Mouse (Mus musculus) liver, adult 2 months (tissue): Measurements from ENCODE around the gene Polr2m. TPM values are rescaled to one million over a fixed set of nuclear protein-coding genes. Genes with fewer than 3 reads are reported as not detected.

Source experiments
- DNase-seq: peaks from one replicate; pipeline ENCODE4 v3.0.0-alpha.2; 2011; ENCODE audit warnings: low read depth, low spot score; ENCODE audit errors: extremely low read depth
- H3K27ac ChIP-seq: fragments of 200-500 bp; replicated peaks from 2 replicates; pipeline ENCODE4 v1.5.1; 2012; ENCODE audit warnings: low read depth, mild to moderate bottlenecking, control low read depth, inconsistent platforms, low read length; ENCODE audit not compliant: insufficient read depth
- H3K27me3 ChIP-seq: fragments of 200-500 bp; 2 replicates; pipeline ENCODE4 v1.6.1; 2012; ENCODE audit warnings: mild to moderate bottlenecking, moderate library complexity, low read length, inconsistent platforms; ENCODE audit not compliant: control insufficient read depth, insufficient read depth
- H3K36me3 ChIP-seq: fragments of 200-500 bp; 2 replicates; pipeline ENCODE4 v1.6.1; 2012; ENCODE audit warnings: low read length, inconsistent platforms; ENCODE audit not compliant: control insufficient read depth, insufficient read depth
- H3K4me1 ChIP-seq: fragments of 200-500 bp; 2 replicates; pipeline ENCODE4 v1.6.1; 2011; ENCODE audit warnings: low read length; ENCODE audit not compliant: control insufficient read depth, insufficient read depth
- H3K4me3 ChIP-seq: fragments of 200-500 bp; 2 replicates; pipeline ENCODE4 v1.5.1; 2011; ENCODE audit warnings: low read depth, mild to moderate bottlenecking, control low read depth, low read length, moderate library complexity; ENCODE audit not compliant: insufficient read depth
- H3K79me2 ChIP-seq: fragments of 200-500 bp; 2 replicates; pipeline ENCODE4 v1.6.1; 2012; ENCODE audit warnings: inconsistent platforms, mild to moderate bottlenecking, low read length, moderate library complexity; ENCODE audit not compliant: control insufficient read depth, insufficient read depth
- H3K9ac ChIP-seq: fragments of 200-500 bp; 2 replicates; pipeline ENCODE4 v1.6.1; 2012; ENCODE audit warnings: low read depth, mild to moderate bottlenecking, control low read depth, inconsistent platforms, low read length
- CTCF ChIP-seq: fragments of 200-500 bp; IDR thresholded peaks from 2 replicates; pipeline ENCODE4 v1.5.1; 2011; ENCODE audit warnings: low read depth, low read length, control low read depth
- POLR2A ChIP-seq: fragments of 200-500 bp; IDR thresholded peaks from 2 replicates; pipeline ENCODE4 v1.6.1; 2011; ENCODE audit warnings: low read length, control low read depth; ENCODE audit not compliant: insufficient read depth; ENCODE audit errors: extremely low read depth
- WGBS: fragments of 180-500 bp; shearing (Covaris S2); methylation state at CpG from one replicate; pipeline ENCODE4 v1.1.7; 2018; 5-methylcytosine and 5-hydroxymethylcytosine counted together
- polyA plus RNA-seq: library from polyadenylated mRNA; depleted of rRNA; stranded (reverse); fragments of >200 nt; gene quantifications from 2 replicates; pipeline ENCODE4 v1.2.3, GENCODE M21; 2012
- total RNA-seq: library from RNA; depleted of rRNA; stranded (reverse); fragments of >200 nt; gene quantifications from 2 replicates; pipeline ENCODE4 v1.2.3, GENCODE M21; 2014

Gene Polr2m
- total and polyA plus RNA-seq, 2 experiments, result 52.3 to 200 TPM

GRCm38 (mm10) chr9:71517487-71517886 is 31.8 kb upstream of the Polr2m start:
- no peak for TF ChIP-seq POLR2A
- TF ChIP-seq CTCF, result no peak
- H3K4me1 ChIP-seq, result no peaks in the 10 kb centered on the region
- H3K79me2 ChIP-seq, result no peaks in the 10 kb centered on the region
- no peaks in the 10 kb centered on the region for H3K36me3 ChIP-seq
- H3K27ac ChIP-seq, result no peak overlapping the region
- no peaks in the 10 kb centered on the region for H3K27me3 ChIP-seq
- 86% methylated on average over 4 of the region's 4 CpGs for WGBS
- H3K4me3 ChIP-seq, result no peak overlapping the region
- no peak overlapping the region for H3K9ac ChIP-seq
- DNase-seq, result no peak

GRCm38 (mm10) chr9:71515862-71516261 is 30.1 kb upstream of the Polr2m start:
- no peak overlapping the region for H3K9ac ChIP-seq
- H3K79me2 ChIP-seq, result no peaks in the 10 kb centered on the region
- TF ChIP-seq POLR2A (no peak), CTCF (no peak)
- H3K27me3 ChIP-seq, result no peaks in the 10 kb centered on the region
- no peaks in the 10 kb centered on the region for H3K4me1 ChIP-seq
- DNase-seq, result no peak
- H3K4me3 ChIP-seq, result no peak overlapping the region
- H3K27ac ChIP-seq, result no peak overlapping the region
- no peaks in the 10 kb centered on the region for H3K36me3 ChIP-seq
- 87% methylated on average over 4 of the region's 4 CpGs for WGBS

- Histone ChIP-seq H3K36me3 (no peaks in the 10 kb centered on the region), H3K4me3 (no peak overlapping the region), H3K79me2 (no peaks in the 10 kb centered on the region), H3K9ac (no peak overlapping the region), H3K4me1 (no peaks in the 10 kb centered on the region), H3K27ac (no peak overlapping the region), H3K27me3 (no peaks in the 10 kb centered on the region)
- TF ChIP-seq CTCF, result no peak
- no peak for TF ChIP-seq POLR2A
- WGBS, result 85% methylated on average over 4 of the region's 4 CpGs
- DNase-seq, result no peak
These were observed 27.8 kb upstream of the Polr2m start for GRCm38 (mm10) chr9:71513566-71513965.

- 87% methylated on average over 10 of the region's 10 CpGs for WGBS
- DNase-seq, result no peak
- TF ChIP-seq CTCF, result no peak
- no peak for TF ChIP-seq POLR2A
These were observed 27.2 kb upstream of the Polr2m start for GRCm38 (mm10) chr9:71512899-71513298.

GRCm38 (mm10) chr9:71498391-71499182 is 12.9 kb upstream of the Polr2m start:
- Histone ChIP-seq H3K36me3 (no peaks in the 10 kb centered on the region), H3K4me3 (no peak overlapping the region), H3K27ac (no peak overlapping the region), H3K4me1 (no peaks in the 10 kb centered on the region), H3K27me3 (no peaks in the 10 kb centered on the region), H3K9ac (no peak overlapping the region), H3K79me2 (no peaks in the 10 kb centered on the region)
- WGBS, result 80% methylated on average over 10 of the region's 10 CpGs
- no peak for DNase-seq
- TF ChIP-seq POLR2A, result no peak
- TF ChIP-seq CTCF, result no peak

More at GRCm38 (mm10) chr9:71512899-71513298, 27.2 kb upstream of the Polr2m start:
- Histone ChIP-seq H3K9ac (no peak overlapping the region), H3K4me3 (no peak overlapping the region), H3K27ac (no peak overlapping the region), H3K27me3 (no peaks in the 10 kb centered on the region), H3K4me1 (no peaks in the 10 kb centered on the region), H3K79me2 (no peaks in the 10 kb centered on the region), H3K36me3 (no peaks in the 10 kb centered on the region)

GRCm38 (mm10) chr9:71496637-71497036 is 10.9 kb upstream of the Polr2m start:
- DNase-seq, result no peak
- Histone ChIP-seq H3K36me3 (no peaks in the 10 kb centered on the region), H3K4me1 (no peaks in the 10 kb centered on the region), H3K9ac (no peak overlapping the region), H3K79me2 (no peaks in the 10 kb centered on the region), H3K27me3 (no peaks in the 10 kb centered on the region), H3K27ac (no peak overlapping the region), H3K4me3 (no peak overlapping the region)
- TF ChIP-seq POLR2A (no peak), CTCF (no peak)
- WGBS, result 36% methylated on average over 2 of the region's 2 CpGs
